Mouse (Mus musculus) kidney, embryonic 16.5 days (tissue): Measurements from ENCODE around the gene Nrarp. TPM values are rescaled to one million over a fixed set of nuclear protein-coding genes. Genes with fewer than 3 reads are reported as not detected.

ENCODE experiments used
- ATAC-seq: fragments of 200-750 bp; cut with Nextera tagmentation; 2 replicates; pipeline ENCODE4 v1.8.0; 2017; ENCODE audit warnings: moderate TSS enrichment; ENCODE audit not compliant: low FRiP score, low TSS enrichment
- H3K27ac ChIP-seq: fragments of 300-500 bp; sonication (generic); 2 replicates; pipeline ENCODE4 v1.5.1; 2014; ENCODE audit warnings: low read length
- H3K27me3 ChIP-seq: fragments of 300-500 bp; sonication (generic); 2 replicates; pipeline ENCODE4 v1.6.1; 2014; ENCODE audit warnings: low read length, control low read depth, mixed read lengths; ENCODE audit not compliant: insufficient read depth
- H3K36me3 ChIP-seq: fragments of 300-500 bp; sonication (generic); 2 replicates; pipeline ENCODE4 v1.6.1; 2014; ENCODE audit warnings: low read length, control low read depth, mixed read lengths; ENCODE audit not compliant: insufficient read depth
- H3K4me1 ChIP-seq: fragments of 300-500 bp; sonication (generic); 2 replicates; pipeline ENCODE4 v1.6.1; 2014; ENCODE audit warnings: low read length, control low read depth, mixed read lengths; ENCODE audit not compliant: insufficient read depth
- H3K4me2 ChIP-seq: fragments of 300-500 bp; sonication (generic); replicated peaks from 2 replicates; pipeline ENCODE4 v1.6.1; 2014; ENCODE audit warnings: low read depth, low read length
- H3K4me3 ChIP-seq: fragments of 300-500 bp; sonication (generic); 2 replicates; pipeline ENCODE4 v1.5.1; 2014; ENCODE audit warnings: mild to moderate bottlenecking, low read length
- H3K9ac ChIP-seq: fragments of 300-500 bp; sonication (generic); replicated peaks from 2 replicates; pipeline ENCODE4 v1.6.1; 2014; ENCODE audit warnings: low read length
- H3K9me3 ChIP-seq: fragments of 300-500 bp; sonication (generic); 2 replicates; pipeline ENCODE4 v1.6.1; 2016; ENCODE audit warnings: low read length, control low read depth
- WGBS: fragments of 180-500 bp; shearing (Covaris S2); extraction: QIAGEN DNeasy Blood & Tissue Kit; methylation state at CpG from one replicate; pipeline ENCODE4 v1.1.7; 2014; 5-methylcytosine and 5-hydroxymethylcytosine counted together
- polyA plus RNA-seq: library from polyadenylated mRNA; unstranded; fragments of >200 nt; fragmentation: Nextera tagmentation; extraction: Ambion mirVana; gene quantifications from 2 replicates; pipeline ENCODE4 v1.2.1, GENCODE M21; 2015

The Nrarp gene
- polyA plus RNA-seq, 1 experiment from 2014 or later: 18.4 TPM

DNA sequence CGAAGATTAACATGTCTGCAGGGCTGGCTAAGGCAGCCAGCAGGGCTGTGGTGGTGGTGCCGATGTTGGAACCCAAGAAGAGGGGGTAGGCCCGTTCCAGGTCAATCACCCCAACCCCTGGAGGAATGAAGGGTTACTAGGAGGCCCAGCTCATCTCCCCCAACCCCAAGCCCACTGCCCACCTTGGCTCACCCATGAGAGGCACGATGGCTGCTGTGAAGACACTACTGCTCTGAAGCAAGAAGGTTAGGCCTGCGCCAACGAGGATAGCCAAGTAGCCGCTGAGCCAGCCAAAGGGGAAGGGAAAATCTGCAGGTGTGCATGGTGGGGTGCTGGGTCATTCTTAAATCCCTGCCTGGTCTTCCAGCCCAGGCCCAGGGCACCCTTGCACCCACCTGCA, 50.0 kb downstream of the Nrarp start:
- Histone ChIP-seq H3K9me3 (no peaks in the 10 kb centered on the region), H3K36me3 (no peaks in the 10 kb centered on the region), H3K4me1 (peaks cover 16% of the 10 kb centered on the region), H3K27me3 (no peaks in the 10 kb centered on the region), H3K4me3 (no peak overlapping the region), H3K4me2 (no peak overlapping the region), H3K27ac (no peak overlapping the region), H3K9ac (no peak overlapping the region)
- WGBS: 90% methylated on average over 7 of the region's 7 CpGs
- no peak for ATAC-seq

GRCm38 (mm10) chr2:25231038-25231437, 50.5 kb downstream of the Nrarp start:
- Histone ChIP-seq H3K27me3 (no peaks in the 10 kb centered on the region), H3K36me3 (no peaks in the 10 kb centered on the region), H3K4me1 (peaks cover 12% of the 10 kb centered on the region), H3K9ac (no peak overlapping the region), H3K4me3 (no peak overlapping the region), H3K27ac (no peak overlapping the region), H3K4me2 (no peak overlapping the region), H3K9me3 (no peaks in the 10 kb centered on the region)
- ATAC-seq: no peak
- 61% methylated on average over 12 of the region's 12 CpGs for WGBS

Other genes starting within 250 kb of the Nrarp start
- gene Arrdc1, start 245.5 kb upstream of the Nrarp start, polyA plus RNA-seq: 63.3 and 63.5 TPM in 2 replicates
- 4.2 and 7.9 TPM in 2 replicates for gene Zmynd19, start 231.0 kb upstream of the Nrarp start, polyA plus RNA-seq
- 29.8 and 32.3 TPM in 2 replicates for gene Dph7, start 218.4 kb upstream of the Nrarp start, polyA plus RNA-seq
- gene Mrpl41, start 205.7 kb upstream of the Nrarp start, polyA plus RNA-seq: 109 and 118 TPM in 2 replicates
- gene Pnpla7, start 204.7 kb upstream of the Nrarp start, polyA plus RNA-seq: 8.4 and 8.7 TPM in 2 replicates
- gene Nsmf, start 126.4 kb upstream of the Nrarp start, polyA plus RNA-seq: 101 and 103 TPM in 2 replicates
- 8.6 and 10.0 TPM in 2 replicates for gene Entpd8, start 100.5 kb upstream of the Nrarp start, polyA plus RNA-seq
- 0.39 and 0.65 TPM in 2 replicates for gene Noxa1, start 85.6 kb upstream of the Nrarp start, polyA plus RNA-seq
- gene Tor4a, start 16.1 kb downstream of the Nrarp start, polyA plus RNA-seq: 16.0 and 16.8 TPM in 2 replicates
- 131 and 138 TPM in 2 replicates for gene Nelfb, start 30.7 kb downstream of the Nrarp start, polyA plus RNA-seq
- 0.54 and 0.82 TPM in 2 replicates for gene Stpg3, start 33.9 kb downstream of the Nrarp start, polyA plus RNA-seq
- gene Fam166a, start 38.0 kb downstream of the Nrarp start, polyA plus RNA-seq: 0.37 TPM in 1 of 2 replicates, not detected in the other
- 627 and 671 TPM in 2 replicates for gene Tubb4b, start 43.9 kb downstream of the Nrarp start, polyA plus RNA-seq
- 1.9 and 2.0 TPM in 2 replicates for gene Slc34a3, start 53.6 kb downstream of the Nrarp start, polyA plus RNA-seq
- gene Rnf224, start 56.0 kb downstream of the Nrarp start, polyA plus RNA-seq: 0.55 and 0.69 TPM in 2 replicates
- 24.0 and 26.3 TPM in 2 replicates for gene Rnf208, start 61.5 kb downstream of the Nrarp start, polyA plus RNA-seq
- 0.21 and 0.30 TPM in 2 replicates for gene Cysrt1, start 61.7 kb downstream of the Nrarp start, polyA plus RNA-seq
- 6.1 and 7.0 TPM in 2 replicates for gene AL732309.1, start 66.1 kb downstream of the Nrarp start, polyA plus RNA-seq
- 24.8 and 25.6 TPM in 2 replicates for gene Tmem203, start 74.7 kb downstream of the Nrarp start, polyA plus RNA-seq
- gene Tprn, start 81.9 kb downstream of the Nrarp start, polyA plus RNA-seq: 12.0 and 12.1 TPM in 2 replicates
- 209 and 211 TPM in 2 replicates for gene Ssna1, start 91.7 kb downstream of the Nrarp start, polyA plus RNA-seq
- gene Anapc2, start 91.7 kb downstream of the Nrarp start, polyA plus RNA-seq: 146 and 152 TPM in 2 replicates
- not detected in 2 replicates for gene Tmem210, start 107.4 kb downstream of the Nrarp start, polyA plus RNA-seq
- gene Lrrc26, start 109.2 kb downstream of the Nrarp start, polyA plus RNA-seq: not detected in 2 replicates
- 0.22 and 0.60 TPM in 2 replicates for gene Grin1, start 138.4 kb downstream of the Nrarp start, polyA plus RNA-seq
- 53.7 and 57.5 TPM in 2 replicates for gene Man1b1, start 151.6 kb downstream of the Nrarp start, polyA plus RNA-seq
- gene Dpp7, start 175.6 kb downstream of the Nrarp start, polyA plus RNA-seq: 32.8 and 33.2 TPM in 2 replicates
- gene Uap1l1, start 184.9 kb downstream of the Nrarp start, polyA plus RNA-seq: 38.9 and 49.2 TPM in 2 replicates
- 39.3 and 41.2 TPM in 2 replicates for gene Sapcd2, start 191.6 kb downstream of the Nrarp start, polyA plus RNA-seq
- gene Entpd2, start 215.1 kb downstream of the Nrarp start, polyA plus RNA-seq: 5.5 and 6.4 TPM in 2 replicates
- gene Npdc1, start 218.6 kb downstream of the Nrarp start, polyA plus RNA-seq: 52.4 and 58.3 TPM in 2 replicates
- gene Fut7, start 242.5 kb downstream of the Nrarp start, polyA plus RNA-seq: not detected in 2 replicates
- 12.7 and 14.3 TPM in 2 replicates for gene Abca2, start 247.9 kb downstream of the Nrarp start, polyA plus RNA-seq